Mouse (Mus musculus) midbrain, postnatal 0 days (tissue): ENCODE data around the gene Stom. TPM values are rescaled to one million over a fixed set of nuclear protein-coding genes. Genes with fewer than 3 reads are reported as not detected.

Source experiments
- ATAC-seq: fragments of 200-750 bp; cut with Nextera tagmentation; 2 replicates; pipeline ENCODE4 v1.8.0; 2017; ENCODE audit warnings: moderate number of reproducible peaks, mild to moderate bottlenecking, moderate TSS enrichment, moderate library complexity; ENCODE audit not compliant: low FRiP score
- DNase-seq: peaks from one replicate; pipeline ENCODE4 v3.0.0-alpha.2; 2015; ENCODE audit warnings: low spot score
- H3K27ac ChIP-seq: fragments of 300-500 bp; sonication (generic); 2 replicates; pipeline ENCODE4 v1.5.1; 2014; ENCODE audit warnings: low read depth, mild to moderate bottlenecking, low read length, mixed read lengths
- H3K27me3 ChIP-seq: fragments of 300-500 bp; sonication (generic); 2 replicates; pipeline ENCODE4 v1.6.1; 2014; ENCODE audit warnings: low read length, control low read depth, mixed read lengths; ENCODE audit not compliant: insufficient read depth
- H3K36me3 ChIP-seq: fragments of 300-500 bp; sonication (generic); 2 replicates; pipeline ENCODE4 v1.6.1; 2014; ENCODE audit warnings: low read length, control low read depth, mixed read lengths; ENCODE audit not compliant: insufficient read depth
- H3K4me1 ChIP-seq: fragments of 300-500 bp; sonication (generic); 2 replicates; pipeline ENCODE4 v1.6.1; 2014; ENCODE audit warnings: mild to moderate bottlenecking, control low read depth, antibody characterized with exemption, low read length, mixed read lengths; ENCODE audit not compliant: insufficient read depth
- H3K4me2 ChIP-seq: fragments of 300-500 bp; sonication (generic); 2 replicates; pipeline ENCODE4 v1.6.1; 2014; ENCODE audit warnings: low read depth, mild to moderate bottlenecking, low read length, mixed read lengths; ENCODE audit not compliant: poor library complexity, severe bottlenecking
- H3K4me3 ChIP-seq: fragments of 300-500 bp; sonication (generic); 2 replicates; pipeline ENCODE4 v1.5.1; 2014; ENCODE audit warnings: low read depth, mild to moderate bottlenecking, low read length, moderate library complexity
- H3K9ac ChIP-seq: fragments of 300-500 bp; sonication (generic); replicated peaks from 2 replicates; pipeline ENCODE4 v1.6.1; 2014; ENCODE audit warnings: mild to moderate bottlenecking, low read length, moderate library complexity, mixed read lengths; ENCODE audit not compliant: poor library complexity, severe bottlenecking
- H3K9me3 ChIP-seq: fragments of 300-500 bp; sonication (generic); 2 replicates; pipeline ENCODE4 v1.6.1; 2016; ENCODE audit warnings: low read length, control low read depth
- CTCF ChIP-seq: IDR thresholded peaks from 2 replicates; pipeline ENCODE4 v1.5.1; 2016; ENCODE audit warnings: antibody characterized with exemption, mild to moderate bottlenecking
- WGBS: fragments of 180-500 bp; shearing (Covaris S2); extraction: QIAGEN DNeasy Blood & Tissue Kit; methylation state at CpG from one replicate; pipeline ENCODE4 v1.1.7; 2014; 5-methylcytosine and 5-hydroxymethylcytosine counted together
- polyA plus RNA-seq: library from polyadenylated mRNA; unstranded; fragments of >200 nt; fragmentation: Nextera tagmentation; extraction: Ambion mirVana; gene quantifications from 2 replicates; pipeline ENCODE4 v1.2.1, GENCODE M21; 2015
- total RNA-seq: library from RNA; depleted of rRNA; stranded (reverse); fragments of >200 nt; gene quantifications from 2 replicates; pipeline ENCODE4 v1.2.3, GENCODE M21; 2014; rRNA removed

The Stom gene
- 21.9 and 24.9 TPM in 2 replicates for total RNA-seq
- 23.1 and 23.3 TPM in 2 replicates for polyA plus RNA-seq

- TF ChIP-seq CTCF, result peak; percentile 46
- Histone ChIP-seq H3K36me3 (no peaks in the 10 kb centered on the region), H3K27ac (peak within 1 kb of the TSS; percentile 57), H3K9ac (peak within 1 kb of the TSS; percentile 71), H3K27me3 (no peaks in the 10 kb centered on the region), H3K4me2 (peak within 1 kb of the TSS; percentile 74), H3K4me1 (no peaks in the 10 kb centered on the region), H3K4me3 (peak within 1 kb of the TSS; percentile 49), H3K9me3 (no peaks in the 10 kb centered on the region)
- DNase-seq (peak; percentile 98), ATAC-seq (peak; percentile 97)
- WGBS, result under 1% methylated on average over 45 of the region's 45 CpGs
Measured at GRCm38 (mm10) chr2:35336388-35337280, at the start of gene Stom. Gene Stom (minus strand): TSS chr2:35336976.

DNA sequence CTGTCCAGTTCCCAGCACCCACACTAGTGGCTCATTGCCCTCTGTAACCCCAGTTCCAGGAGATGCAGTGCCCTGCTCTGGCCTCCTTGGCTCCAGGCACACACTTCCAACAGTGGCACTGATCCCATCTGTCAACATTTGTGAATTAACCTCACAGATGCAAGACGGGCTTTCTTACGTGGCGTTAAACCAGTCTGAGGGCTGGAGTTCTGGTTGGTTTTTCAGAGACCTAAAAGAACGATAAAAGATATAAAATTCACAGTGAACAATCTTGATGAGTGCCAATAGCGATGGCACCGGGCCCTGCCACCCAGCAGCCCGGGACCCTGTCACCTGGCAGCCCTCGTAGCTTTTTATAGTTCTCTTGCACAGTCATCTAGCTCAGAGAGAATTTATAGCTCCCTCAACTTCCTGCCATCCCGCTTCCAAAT, 48.7 kb upstream of the Stom start:
- H3K9ac ChIP-seq, result no peak overlapping the region
- no peaks in the 10 kb centered on the region for H3K9me3 ChIP-seq
- H3K4me1 ChIP-seq, result no peaks in the 10 kb centered on the region
- DNase-seq, result no peak
- ATAC-seq, result no peak
- 83% methylated on average over 9 of the region's 9 CpGs for WGBS
- H3K4me2 ChIP-seq, result no peak overlapping the region
- no peak for TF ChIP-seq CTCF
- H3K27ac ChIP-seq, result no peak overlapping the region
- no peaks in the 10 kb centered on the region for H3K27me3 ChIP-seq
- H3K4me3 ChIP-seq, result no peak overlapping the region
- H3K36me3 ChIP-seq, result no peaks in the 10 kb centered on the region

GRCm38 (mm10) chr2:35379306-35379705, 42.5 kb upstream of the Stom start:
- no peak overlapping the region for H3K4me2 ChIP-seq
- H3K27ac ChIP-seq, result no peak overlapping the region
- DNase-seq (no peak), ATAC-seq (no peak)
- H3K36me3 ChIP-seq, result no peaks in the 10 kb centered on the region
- TF ChIP-seq CTCF, result no peak
- no peak overlapping the region for H3K9ac ChIP-seq
- H3K4me1 ChIP-seq, result no peaks in the 10 kb centered on the region
- 72% methylated on average over 9 of the region's 9 CpGs for WGBS
- H3K27me3 ChIP-seq, result no peaks in the 10 kb centered on the region
- H3K9me3 ChIP-seq, result no peaks in the 10 kb centered on the region
- H3K4me3 ChIP-seq, result no peak overlapping the region

DNA sequence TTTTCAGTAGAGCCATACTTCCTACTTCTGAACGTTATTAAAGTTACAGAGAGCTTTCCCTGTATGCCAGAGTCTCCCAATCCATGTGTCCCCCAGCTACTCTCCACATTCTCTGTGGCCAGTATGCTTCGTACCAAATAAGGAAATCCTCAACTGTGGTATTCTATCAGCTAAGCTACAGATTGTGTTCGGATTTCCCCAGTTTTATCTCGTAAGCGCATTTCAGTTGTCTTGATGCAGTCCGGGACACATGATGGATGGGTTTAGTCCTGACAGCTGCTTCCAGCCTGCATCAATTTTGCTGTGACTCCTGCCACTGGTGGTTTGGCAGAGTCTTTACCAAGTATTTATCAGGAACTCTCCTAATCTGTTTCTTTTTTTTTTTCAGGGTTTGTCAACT, 40.8 kb upstream of the Stom start:
- ATAC-seq (no peak), DNase-seq (no peak)
- H3K4me1 ChIP-seq, result no peaks in the 10 kb centered on the region
- WGBS, result 75% methylated on average over 6 of the region's 6 CpGs
- H3K4me2 ChIP-seq, result no peak overlapping the region
- TF ChIP-seq CTCF, result no peak
- no peak overlapping the region for H3K9ac ChIP-seq
- H3K4me3 ChIP-seq, result no peak overlapping the region
- no peaks in the 10 kb centered on the region for H3K27me3 ChIP-seq
- no peaks in the 10 kb centered on the region for H3K36me3 ChIP-seq
- no peaks in the 10 kb centered on the region for H3K9me3 ChIP-seq
- no peak overlapping the region for H3K27ac ChIP-seq

DNA sequence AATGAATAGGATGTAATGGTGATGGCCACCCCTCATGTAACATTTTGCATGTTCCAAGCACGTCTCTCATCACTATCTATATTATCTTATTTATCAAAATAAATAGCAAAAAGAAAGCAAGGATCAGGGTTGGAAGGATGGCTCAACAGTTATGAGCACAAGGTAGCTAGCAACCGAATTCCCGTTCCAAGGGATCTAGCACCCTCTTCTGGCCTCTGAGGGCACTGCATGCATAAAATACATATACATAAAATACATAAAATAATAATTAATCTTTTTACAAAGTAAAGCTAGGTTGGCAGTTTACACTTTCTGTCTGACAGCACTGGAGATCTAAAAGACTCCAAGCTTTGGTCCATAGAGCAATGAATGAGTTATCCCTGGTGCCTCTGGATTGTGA, 36.2 kb upstream of the Stom start:
- no peaks in the 10 kb centered on the region for H3K9me3 ChIP-seq
- no peak overlapping the region for H3K9ac ChIP-seq
- DNase-seq, result peak; percentile 55
- no peaks in the 10 kb centered on the region for H3K4me1 ChIP-seq
- H3K27me3 ChIP-seq, result no peaks in the 10 kb centered on the region
- no peak overlapping the region for H3K4me2 ChIP-seq
- no peaks in the 10 kb centered on the region for H3K36me3 ChIP-seq
- peak; percentile 82 for TF ChIP-seq CTCF
- ATAC-seq, result no peak
- H3K27ac ChIP-seq, result no peak overlapping the region
- H3K4me3 ChIP-seq, result no peak overlapping the region
- WGBS, result 10% methylated on average over 3 of the region's 3 CpGs

GRCm38 (mm10) chr2:35370686-35371085, 33.9 kb upstream of the Stom start:
- Histone ChIP-seq H3K27me3 (no peaks in the 10 kb centered on the region), H3K4me1 (no peaks in the 10 kb centered on the region), H3K36me3 (no peaks in the 10 kb centered on the region), H3K27ac (no peak overlapping the region), H3K9me3 (no peaks in the 10 kb centered on the region), H3K9ac (no peak overlapping the region), H3K4me3 (no peak overlapping the region), H3K4me2 (no peak overlapping the region)
- DNase-seq, result no peak
- TF ChIP-seq CTCF, result no peak
- ATAC-seq, result no peak
